Mouse (Mus musculus) heart, postnatal 0 days (tissue): Measurements from ENCODE around the gene Prok1.

Source experiments
- CTCF ChIP-seq: IDR thresholded peaks from 2 replicates; pipeline ENCODE4 v1.5.1; 2016; ENCODE audit warnings: antibody characterized with exemption, control low read depth, low read depth
- EP300 ChIP-seq: IDR thresholded peaks from 2 replicates; pipeline ENCODE4 v1.6.1; 2016; ENCODE audit warnings: antibody characterized with exemption, low read depth

DNA sequence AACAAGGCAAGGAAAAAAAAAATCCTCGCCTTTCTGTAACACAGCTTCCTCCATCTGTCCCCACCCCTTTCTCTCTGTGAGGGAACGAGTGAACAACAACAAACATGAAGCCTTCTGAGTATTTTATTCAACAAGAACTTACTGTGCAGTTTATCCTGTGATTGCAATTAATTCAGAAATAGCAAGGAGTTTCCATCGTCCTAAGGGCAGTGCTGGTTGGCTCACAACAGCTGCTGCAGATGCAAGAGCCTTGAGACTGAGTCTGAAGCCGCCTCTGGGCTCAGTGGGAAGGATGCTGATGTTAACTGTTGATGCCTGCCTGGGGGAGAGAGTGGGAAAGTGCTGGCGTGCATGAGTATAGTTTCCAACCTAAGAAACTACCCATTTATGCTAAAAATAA, 18.4 kb upstream of the Prok1 start:
- no peak for TF ChIP-seq CTCF
- TF ChIP-seq EP300: no peak
